Mouse (Mus musculus): ENCODE measurements around the gene Mafk.
A peak's percentile ranks its signal among the peaks of the same experiment; 100 is the strongest.

Gene Mafk

DNA sequence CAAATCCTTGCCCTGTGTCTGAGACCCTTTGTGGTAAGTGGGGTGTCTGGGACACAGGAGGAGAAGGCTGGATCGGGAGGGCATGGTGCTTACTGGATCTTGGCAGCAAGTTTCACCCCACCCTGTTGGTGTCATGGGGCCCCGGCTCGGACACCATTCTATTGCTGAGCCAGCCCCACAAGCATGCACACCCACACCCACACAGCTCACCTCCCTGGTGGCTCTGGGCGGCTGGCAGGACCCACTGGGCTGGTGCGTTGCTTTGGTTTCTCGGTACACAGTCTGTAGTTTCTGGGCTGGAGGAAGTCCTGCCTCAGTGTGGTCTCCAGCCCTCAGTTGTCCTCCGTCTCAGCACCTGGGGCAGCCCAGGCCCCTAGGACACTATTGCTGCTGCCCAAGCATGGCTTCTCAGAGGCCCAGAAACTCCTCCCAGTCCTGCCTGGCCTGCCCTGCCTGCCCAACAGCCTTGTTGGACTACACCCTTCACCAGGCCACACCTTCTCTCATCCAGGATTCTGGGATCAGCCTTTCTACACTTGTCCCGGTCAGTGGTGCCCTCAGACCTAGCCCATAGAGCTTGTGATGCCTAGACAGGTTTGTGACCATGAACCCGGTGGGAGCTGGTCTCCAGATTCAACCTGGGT is 28.3 kb downstream of the Mafk start, which contains the start of gene Tmem184a:
Gene Tmem184a (minus strand): TSS at position 380 of the 644 bp plus-strand sequence.
- DNase-seq = no peak

DNA sequence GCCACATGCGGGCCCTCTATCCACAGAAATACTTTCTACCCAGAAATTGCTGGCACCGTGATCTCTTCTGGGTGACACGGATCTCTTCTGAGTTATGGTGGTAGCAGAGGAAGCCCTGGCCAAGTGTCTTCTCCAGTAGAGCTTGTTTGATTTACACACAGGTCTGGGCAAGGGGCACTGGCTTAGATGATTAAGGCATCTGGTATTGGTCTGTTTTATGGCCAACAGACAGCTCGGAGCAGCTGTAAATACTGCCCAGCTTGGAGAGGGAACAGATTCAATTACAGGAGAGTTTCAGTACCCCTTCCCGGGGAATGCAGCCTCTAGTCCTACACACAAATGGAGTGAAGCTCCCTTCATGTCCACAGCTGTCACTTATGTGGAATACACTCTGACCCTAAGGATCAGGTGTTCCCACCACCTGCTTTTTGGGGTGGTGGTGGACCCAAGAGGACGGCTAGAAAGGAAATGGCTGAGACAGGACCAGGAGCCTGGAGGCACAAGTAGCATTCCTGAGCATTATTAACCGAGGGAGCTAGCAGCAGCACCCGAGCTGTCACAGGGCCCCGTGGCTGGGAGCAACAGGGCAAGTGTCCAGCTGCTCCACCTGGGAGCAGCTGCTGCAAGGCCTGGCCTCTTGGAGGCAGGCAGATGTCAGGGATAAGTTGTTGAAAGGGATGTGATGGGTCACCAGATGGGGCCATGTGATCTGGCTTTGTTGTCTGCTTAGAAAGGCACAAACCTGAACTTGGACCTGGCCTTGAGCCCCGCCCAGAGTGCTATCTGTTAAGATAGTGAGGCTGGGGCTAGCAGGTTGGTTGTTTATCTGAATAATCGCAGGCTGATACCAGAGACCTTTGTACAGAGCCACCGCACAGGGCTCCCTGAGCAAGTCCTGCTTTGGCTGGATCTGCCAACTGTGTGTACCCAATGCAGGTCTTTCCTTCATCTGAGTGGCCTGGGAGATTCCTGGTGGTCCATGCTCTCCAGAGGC is 30.4 kb downstream of the Mafk start:
- DNase-seq = no peak

DNA sequence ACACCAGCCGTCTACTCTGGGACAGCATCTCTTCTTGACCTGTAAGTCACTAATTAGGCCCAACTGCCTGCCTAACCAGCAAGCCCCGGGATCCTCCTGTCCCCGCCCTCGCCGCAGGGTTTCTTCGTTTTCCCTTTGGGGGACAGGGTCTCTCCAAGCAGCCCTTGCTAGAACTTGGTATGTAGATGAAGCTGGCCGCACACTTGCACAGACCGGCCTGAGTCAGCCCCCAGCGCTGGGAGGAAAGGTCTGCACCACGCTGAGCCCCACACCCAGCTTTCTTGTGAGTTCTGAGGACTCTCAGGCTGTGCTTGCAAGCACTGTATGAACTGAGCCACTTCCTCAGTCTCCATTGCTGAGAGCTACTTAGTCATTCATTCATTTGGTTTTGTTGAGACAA is 33.2 kb downstream of the Mafk start:
- DNase-seq = no peak

DNA sequence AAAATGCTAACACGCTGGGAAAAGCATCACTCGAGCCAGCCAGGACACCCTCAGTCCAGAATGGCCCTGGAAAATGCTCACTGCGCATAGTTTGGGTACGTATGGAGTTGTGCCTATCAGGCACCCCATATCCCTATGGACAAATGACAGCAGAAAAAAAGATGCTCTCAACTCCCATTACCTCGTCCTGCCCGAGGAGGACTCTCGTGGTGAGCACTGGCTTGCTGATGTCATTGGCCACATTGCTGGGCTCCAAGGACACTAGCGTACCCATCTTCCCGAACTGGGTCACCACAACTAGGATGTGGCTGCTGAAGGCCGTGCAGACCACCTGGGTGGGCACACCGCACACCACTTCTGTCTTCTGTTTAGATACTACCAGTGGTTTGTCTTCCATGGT is 34.6 kb downstream of the Mafk start:
- peak; percentile 92 for DNase-seq

DNA sequence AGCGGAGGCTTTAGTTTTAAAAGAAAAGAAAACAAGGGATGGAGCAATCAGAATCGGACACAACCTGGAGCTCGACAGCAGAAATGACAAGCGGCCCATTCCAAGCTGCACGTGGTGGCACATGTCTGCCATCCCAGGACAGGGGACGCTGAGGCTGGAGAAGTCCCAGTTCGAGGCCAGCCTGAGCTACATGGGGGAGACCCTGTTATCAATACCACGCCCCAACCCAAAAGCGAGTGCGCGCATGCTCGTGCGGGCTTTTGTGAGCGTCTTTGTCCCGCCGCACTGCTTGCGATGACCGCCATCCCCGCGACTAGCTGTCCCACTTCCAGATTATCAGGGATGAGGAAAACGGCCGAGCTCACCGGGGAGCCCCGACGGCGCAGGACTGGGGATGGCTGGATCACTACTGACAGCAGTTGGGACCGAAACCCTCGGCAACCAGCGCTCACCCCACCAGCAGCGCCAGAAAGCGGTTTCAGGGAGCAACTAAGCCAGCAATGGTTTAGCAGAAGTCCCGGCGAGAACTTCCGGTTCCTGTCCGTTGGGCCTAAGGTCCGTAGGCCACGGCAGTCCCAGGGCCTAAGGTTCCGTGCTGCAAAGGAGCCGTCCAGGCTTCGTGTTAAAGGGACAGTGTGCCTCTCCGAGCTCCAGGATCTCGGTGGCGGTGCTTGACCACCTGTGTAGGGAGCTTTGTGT is 35.2 kb downstream of the Mafk start, which contains the start of the genes Gm26938 and Psmg3:
Gene Gm26938 (minus strand): TSS at position 51 of the 699 bp plus-strand sequence.
Gene Psmg3 (minus strand): TSS at position 529 of the 699 bp plus-strand sequence.
- DNase-seq = peak; percentile 98

DNA sequence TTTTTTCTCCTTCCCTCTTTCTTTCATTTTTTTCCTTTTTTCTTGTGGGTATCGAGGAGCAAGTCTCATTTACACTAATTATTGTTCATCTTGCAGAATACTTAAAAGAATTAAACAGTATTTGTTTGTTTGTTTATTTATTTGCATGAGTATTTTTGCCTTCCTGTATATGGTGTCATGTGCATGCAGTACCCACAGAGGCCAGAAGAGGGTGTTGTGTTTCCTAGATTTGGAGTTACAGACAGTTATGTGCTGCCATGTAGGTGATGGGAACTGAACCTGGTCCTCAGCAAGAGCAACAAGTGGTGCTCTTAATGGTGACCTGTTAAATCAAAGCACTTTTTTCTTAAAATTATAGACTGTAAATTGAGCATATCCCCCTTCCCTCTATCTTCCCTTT is 36.3 kb downstream of the Mafk start:
- DNase-seq = no peak

DNA sequence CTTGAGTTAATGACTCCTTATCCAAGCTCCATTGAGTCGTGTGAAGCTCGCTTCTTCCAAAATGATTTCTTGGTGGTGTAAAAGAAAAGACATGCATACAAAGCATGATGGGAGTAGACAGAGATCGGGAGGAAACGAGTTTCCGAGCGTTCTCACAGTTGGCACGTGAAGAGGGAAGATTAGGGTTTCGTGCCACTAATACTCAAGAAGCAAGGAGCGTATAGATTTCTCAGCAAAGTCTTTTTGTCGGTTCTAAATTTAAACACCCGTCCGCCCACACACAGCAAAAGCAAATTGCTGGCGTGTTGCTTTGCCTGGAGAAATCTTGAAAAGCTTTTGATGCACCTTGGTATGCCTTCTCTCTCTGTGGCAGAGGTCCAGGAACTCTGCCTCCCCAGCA is 38.1 kb downstream of the Mafk start:
- DNase-seq = no peak

DNA sequence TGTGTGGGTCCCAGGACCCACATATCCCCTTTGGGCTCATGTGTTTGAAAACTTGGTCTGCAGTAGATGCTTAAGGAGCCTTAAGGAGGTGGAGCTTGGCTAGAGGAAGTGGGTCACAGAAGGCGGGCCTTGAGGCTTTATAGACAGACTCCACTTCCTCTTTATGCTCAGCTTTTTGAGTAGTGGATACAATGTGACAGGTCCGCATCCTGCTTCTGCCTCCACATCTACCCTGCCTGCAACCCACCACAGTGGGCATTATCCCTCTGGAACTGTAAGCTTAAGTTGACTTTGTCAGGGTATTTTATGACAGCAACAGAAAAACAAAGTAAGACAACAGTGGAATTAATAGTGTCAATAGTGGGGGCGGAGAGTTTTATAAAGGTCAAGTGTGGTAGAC is 39.4 kb downstream of the Mafk start:
- no peak for DNase-seq

DNA sequence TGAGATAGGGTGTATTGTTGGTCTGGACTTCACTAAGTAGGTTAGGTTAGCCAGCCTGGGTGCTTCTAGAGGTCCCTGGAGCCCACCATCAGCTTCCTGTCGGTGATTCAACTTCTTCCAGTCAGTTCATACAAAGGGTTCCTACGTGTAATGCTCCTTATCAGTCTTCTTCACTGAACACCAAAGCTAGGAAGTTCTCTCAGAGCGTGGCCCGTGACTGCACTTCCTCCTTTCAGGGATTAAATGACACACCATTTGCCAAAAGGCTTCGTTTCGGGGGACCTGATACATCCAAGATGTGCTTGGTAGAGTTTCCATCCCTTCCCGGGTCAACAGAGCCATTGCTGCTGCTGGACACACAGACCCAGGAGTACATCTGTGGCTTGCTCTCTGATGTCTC is 40.8 kb downstream of the Mafk start:
- DNase-seq = no peak

DNA sequence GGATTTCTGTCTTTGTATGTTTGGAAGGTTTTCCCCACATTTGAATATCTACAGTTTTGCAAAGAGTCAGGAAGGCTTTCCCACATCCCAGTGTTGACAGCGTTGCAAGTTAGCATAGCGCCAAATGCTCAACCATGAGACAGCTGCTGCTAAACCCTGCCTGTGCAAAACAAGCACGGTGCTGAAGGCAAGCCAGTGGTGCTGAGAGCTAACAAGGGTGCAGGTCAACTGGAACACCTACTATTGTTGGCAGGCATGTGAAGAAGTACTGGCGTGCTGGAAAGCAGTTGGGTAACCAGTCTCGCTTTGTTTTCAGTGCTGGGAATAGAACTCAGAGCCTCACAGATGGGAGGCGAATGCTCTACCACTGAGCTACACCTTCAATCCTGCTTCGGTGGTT is 44.4 kb downstream of the Mafk start:
- no peak for DNase-seq

DNA sequence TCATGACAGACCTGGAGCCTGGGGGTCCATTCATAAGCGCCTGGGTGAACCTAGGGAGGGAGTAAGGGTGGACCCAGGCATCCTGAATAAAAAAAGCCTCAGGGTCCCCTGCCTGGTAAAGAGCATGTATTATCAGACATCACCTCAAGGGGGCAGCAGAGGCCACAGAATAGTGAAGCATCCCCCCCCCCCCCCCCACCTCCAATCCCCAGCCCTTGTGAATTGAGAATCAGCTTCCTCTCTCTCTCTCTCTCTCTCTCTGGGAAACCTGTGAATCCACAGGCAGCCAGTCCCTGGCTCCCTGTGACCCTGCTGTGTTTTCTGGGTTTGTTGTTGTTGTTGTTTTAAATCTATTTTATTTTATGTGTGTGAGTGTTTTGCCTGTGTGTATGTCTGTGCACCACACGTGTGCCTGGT is 47.2 kb downstream of the Mafk start:
- DNase-seq = peak; percentile 94

DNA sequence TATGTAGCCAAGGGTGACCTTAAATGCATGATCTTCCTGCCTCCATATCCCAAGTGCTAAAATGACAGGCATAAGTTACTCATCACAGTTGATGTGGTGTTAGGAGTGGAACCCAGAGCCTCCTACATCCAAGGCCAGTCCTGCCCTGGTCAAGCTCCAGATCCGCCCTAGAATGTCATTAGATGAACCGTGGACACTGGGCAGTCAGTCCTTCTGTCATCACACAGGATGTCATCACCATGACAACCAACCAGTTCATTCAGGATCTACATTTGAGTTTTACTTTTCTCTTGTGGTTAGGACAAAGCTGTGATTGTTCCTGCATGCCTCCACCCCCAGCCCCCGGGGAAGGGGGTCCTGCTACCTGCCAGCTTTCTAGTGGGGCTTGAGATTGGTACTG is 47.8 kb downstream of the Mafk start:
- no peak for DNase-seq

DNA sequence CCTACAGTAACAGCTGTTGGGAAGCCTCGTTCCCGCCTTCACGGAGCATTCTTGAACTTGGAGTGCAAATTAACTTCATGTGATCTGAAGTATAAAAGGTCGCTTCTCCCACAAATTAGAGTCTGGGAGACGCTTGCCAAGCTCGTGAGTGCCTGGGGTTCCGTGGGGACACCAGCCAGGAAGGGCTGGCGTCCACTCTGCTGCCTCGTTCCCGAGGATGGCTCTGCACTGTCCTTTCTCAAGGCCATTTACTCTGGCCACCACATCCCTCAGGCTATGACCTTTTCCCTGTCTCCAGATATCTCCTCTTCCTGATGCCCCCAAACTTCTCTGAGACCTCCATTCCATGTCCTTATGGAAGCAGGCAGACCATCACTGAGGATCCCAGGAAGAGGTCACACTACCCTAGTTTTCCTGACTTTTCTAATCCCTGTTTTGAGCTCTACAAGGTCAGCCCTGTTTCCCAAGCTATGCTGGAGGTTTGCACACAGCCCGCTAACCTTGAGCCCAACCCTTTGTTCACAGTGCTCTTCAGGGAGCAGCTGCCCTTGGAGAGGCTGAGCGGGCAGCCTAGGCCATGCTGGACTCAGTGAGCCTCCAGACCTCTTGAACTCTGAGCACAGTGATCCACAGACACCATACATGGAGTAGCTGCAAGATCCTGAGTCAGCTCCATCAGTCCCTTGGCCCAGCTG is 58.5 kb downstream of the Mafk start:
- DNase-seq = no peak
